Mouse (Mus musculus): Measurements from ENCODE around the gene Lars2.

DNA sequence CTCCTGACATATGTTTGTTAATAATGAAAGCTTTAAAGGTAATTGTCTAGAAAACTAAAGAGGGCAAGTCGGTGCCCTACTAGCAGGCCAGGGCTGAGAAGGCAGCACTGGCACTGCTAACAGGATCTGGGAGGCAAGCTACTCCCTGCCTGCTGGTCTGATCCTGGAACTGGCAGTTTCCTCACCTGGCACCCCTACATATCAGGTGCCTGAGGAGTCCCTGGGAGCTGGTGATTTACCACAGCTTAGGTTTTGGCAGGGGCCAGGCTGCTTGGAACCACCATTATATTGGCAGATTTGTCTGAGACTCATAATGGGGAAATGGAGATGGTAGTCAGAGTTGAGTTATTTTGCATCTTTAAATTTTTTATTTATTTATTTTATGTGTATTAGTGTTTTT lies 38.5 kb downstream of the Lars2 start:
- TF ChIP-seq POLR2A (IDR thresholded peaks at IDR 0.05; ENCODE audit: extremely low read depth, insufficient read depth, low read length): no peak
- TF ChIP-seq CTCF (IDR thresholded peaks at IDR 0.05; ENCODE audit: extremely low read depth, insufficient read depth, low read length): no peak
